Mouse (Mus musculus) B cell, adult (primary cell): ENCODE results near the gene Lamp1. TPM values are rescaled to one million over a fixed set of nuclear protein-coding genes. Genes with fewer than 3 reads are reported as not detected.

Source experiments
- total RNA-seq: library from RNA; stranded (reverse); gene quantifications from 4 replicates; pipeline ENCODE4 v1.2.4, GENCODE M21; 2023; ENCODE audit not compliant: inconsistent age

Lamp1 gene
- total RNA-seq = 138 to 148 TPM (median 140 TPM) in 4 replicates

DNA sequence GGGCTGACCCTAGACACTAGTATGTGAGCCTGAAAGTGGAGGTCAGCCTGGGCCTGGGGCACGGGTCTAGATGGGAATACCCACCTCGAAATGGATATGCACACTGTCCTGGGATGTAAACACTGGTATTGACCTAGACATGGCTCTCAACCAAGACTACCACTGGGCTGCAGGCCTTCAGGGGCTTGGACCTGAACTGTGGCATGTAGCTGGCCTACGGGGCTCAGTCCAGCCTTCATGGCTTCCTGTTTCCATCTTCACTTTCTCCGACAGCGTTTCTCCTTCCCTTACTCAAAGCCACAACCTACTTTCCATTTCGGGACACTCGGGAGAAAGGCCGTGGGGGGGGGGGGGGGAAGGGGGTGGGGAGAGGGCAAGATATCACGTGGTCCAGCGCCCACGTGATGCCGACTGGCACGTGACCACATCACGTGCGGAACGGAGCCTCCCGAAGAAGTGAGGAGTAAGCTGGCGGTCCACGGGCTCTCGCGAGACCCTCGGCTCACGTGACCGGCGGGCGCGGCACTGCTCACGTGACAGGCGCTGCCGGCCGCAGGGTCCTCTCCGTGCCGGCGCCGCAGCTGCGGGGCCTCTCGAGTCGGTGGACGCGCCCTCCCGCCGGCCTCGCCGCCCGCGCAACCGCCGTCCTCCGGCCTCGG is at the start of gene Lamp1:
Gene Lamp1 (plus strand): TSS at position 444 of the 659 bp plus-strand sequence.

DNA sequence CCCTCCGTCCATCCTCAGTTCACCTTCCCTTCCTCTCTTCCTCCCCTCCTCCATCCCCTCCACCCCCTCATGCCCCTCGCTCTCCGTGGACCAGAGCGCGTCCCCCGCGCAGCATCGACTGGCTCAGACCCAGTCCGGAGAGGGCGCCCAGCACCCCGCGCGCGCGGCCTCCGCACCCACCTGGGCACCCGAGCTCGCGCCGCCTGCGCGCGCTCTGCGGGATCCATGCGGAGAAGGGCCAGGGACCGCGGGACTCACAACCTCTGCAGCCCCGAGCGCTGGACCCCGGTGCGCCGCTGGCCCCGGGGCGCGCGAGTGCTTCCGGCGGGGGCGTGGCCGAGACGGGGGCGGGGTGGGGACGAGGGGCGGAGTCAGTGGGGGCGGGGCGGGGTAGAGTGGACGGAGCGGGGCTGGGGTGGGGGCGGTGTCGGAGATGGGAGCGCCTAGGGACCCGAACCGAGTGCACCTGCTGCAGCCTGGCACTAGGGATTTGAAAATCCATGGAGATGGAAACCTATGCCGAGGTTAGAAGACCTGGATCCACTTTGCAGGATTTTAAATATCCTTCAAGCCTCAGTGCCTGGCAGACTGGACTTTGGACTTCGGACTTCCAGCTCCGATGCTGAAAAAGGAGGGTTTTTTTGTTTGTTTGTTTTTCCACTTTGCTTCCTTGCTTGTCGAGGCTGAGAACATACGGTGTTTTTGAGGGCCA is 41.5 kb downstream of the Lamp1 start, which contains the start of gene Grtp1:
Gene Grtp1 (minus strand): TSS at position 320 of the 712 bp plus-strand sequence.

Other genes starting within 250 kb of the Lamp1 start
- gene F7, start 133.1 kb upstream of the Lamp1 start, total RNA-seq = not detected in 4 replicates
- gene F10, start 121.9 kb upstream of the Lamp1 start, total RNA-seq = not detected in 4 replicates
- gene Proz, start 98.2 kb upstream of the Lamp1 start, total RNA-seq = not detected in 4 replicates
- 31.2 to 39.0 TPM (median 38.1 TPM) in 4 replicates for gene Pcid2, start 53.7 kb upstream of the Lamp1 start, total RNA-seq
- 40.1 to 50.0 TPM (median 46.4 TPM) in 4 replicates for gene Cul4a, start 53.5 kb upstream of the Lamp1 start, total RNA-seq
- gene Grtp1, start 41.5 kb downstream of the Lamp1 start, total RNA-seq = not detected in 4 replicates
- not detected in 4 replicates for gene Adprhl1, start 95.0 kb downstream of the Lamp1 start, total RNA-seq
- 11.8 to 12.9 TPM (median 11.9 TPM) in 4 replicates for gene Dcun1d2, start 129.0 kb downstream of the Lamp1 start, total RNA-seq
- gene Tmco3, start 129.0 kb downstream of the Lamp1 start, total RNA-seq = 12.6 to 16.3 TPM (median 14.7 TPM) in 4 replicates
- 19.7 to 30.6 TPM (median 27.2 TPM) in 4 replicates for gene Tfdp1, start 179.6 kb downstream of the Lamp1 start, total RNA-seq
- not detected in 4 replicates for gene Atp4b, start 237.7 kb downstream of the Lamp1 start, total RNA-seq
- gene Grk1, start 245.9 kb downstream of the Lamp1 start, total RNA-seq = not detected in 4 replicates